Mouse (Mus musculus) heart, postnatal 0 days (tissue): ENCODE data around the gene Gabra5. TPM values are rescaled to one million over a fixed set of nuclear protein-coding genes. Genes with fewer than 3 reads are reported as not detected.

Experiments
- ATAC-seq: fragments of 200-750 bp; cut with Nextera tagmentation; 2 replicates; pipeline ENCODE4 v1.8.0; 2017; ENCODE audit warnings: low read depth, moderate number of reproducible peaks, moderate library complexity; ENCODE audit not compliant: insufficient read depth
- DNase-seq: peaks from one replicate; pipeline ENCODE4 v3.0.0-alpha.2; 2016; ENCODE audit warnings: low spot score
- H3K27ac ChIP-seq: fragments of 300-500 bp; sonication (generic); 2 replicates; pipeline ENCODE4 v1.5.1; 2014; ENCODE audit warnings: low read depth, mild to moderate bottlenecking
- H3K27me3 ChIP-seq: fragments of 300-500 bp; sonication (generic); 2 replicates; pipeline ENCODE4 v1.6.1; 2014; ENCODE audit warnings: low read length, mixed read lengths; ENCODE audit not compliant: control insufficient read depth, insufficient read depth
- H3K36me3 ChIP-seq: fragments of 300-500 bp; sonication (generic); replicated peaks from 2 replicates; pipeline ENCODE4 v1.6.1; 2014; ENCODE audit warnings: low read length, mixed read lengths; ENCODE audit not compliant: control insufficient read depth, insufficient read depth
- H3K4me1 ChIP-seq: fragments of 300-500 bp; sonication (generic); 2 replicates; pipeline ENCODE4 v1.6.1; 2014; ENCODE audit warnings: antibody characterized with exemption; ENCODE audit not compliant: control insufficient read depth, insufficient read depth
- H3K4me2 ChIP-seq: fragments of 300-500 bp; sonication (generic); 2 replicates; pipeline ENCODE4 v1.6.1; 2014; ENCODE audit warnings: low read depth, mild to moderate bottlenecking, low read length, moderate library complexity
- H3K4me3 ChIP-seq: fragments of 300-500 bp; sonication (generic); 2 replicates; pipeline ENCODE4 v1.5.1; 2014; ENCODE audit warnings: low read depth, low read length
- H3K9ac ChIP-seq: fragments of 300-500 bp; sonication (generic); replicated peaks from 2 replicates; pipeline ENCODE4 v1.6.1; 2014; ENCODE audit warnings: low read depth, low read length, mixed read lengths
- H3K9me3 ChIP-seq: fragments of 300-500 bp; sonication (generic); replicated peaks from 2 replicates; pipeline ENCODE4 v1.6.1; 2016; ENCODE audit warnings: low read length; ENCODE audit not compliant: control insufficient read depth
- CTCF ChIP-seq: IDR thresholded peaks from 2 replicates; pipeline ENCODE4 v1.5.1; 2016; ENCODE audit warnings: antibody characterized with exemption, control low read depth, low read depth
- EP300 ChIP-seq: IDR thresholded peaks from 2 replicates; pipeline ENCODE4 v1.6.1; 2016; ENCODE audit warnings: antibody characterized with exemption, low read depth
- WGBS: fragments of 180-500 bp; shearing (Covaris S2); extraction: QIAGEN DNeasy Blood & Tissue Kit; methylation state at CpG from one replicate; pipeline ENCODE4 v1.1.7; 2014; 5-methylcytosine and 5-hydroxymethylcytosine counted together
- polyA plus RNA-seq: library from polyadenylated mRNA; unstranded; fragments of >200 nt; fragmentation: Nextera tagmentation; extraction: Ambion mirVana; gene quantifications from 2 replicates; pipeline ENCODE4 v1.2.1, GENCODE M21; 2015
- total RNA-seq: library from RNA; depleted of rRNA; stranded (reverse); fragments of >200 nt; gene quantifications from 2 replicates; pipeline ENCODE4 v1.2.3, GENCODE M21; 2014; ENCODE audit warnings: low replicate concordance; rRNA removed

Gene Gabra5
- total and polyA plus RNA-seq, 2 experiments from 2014 or later: not detected

DNA sequence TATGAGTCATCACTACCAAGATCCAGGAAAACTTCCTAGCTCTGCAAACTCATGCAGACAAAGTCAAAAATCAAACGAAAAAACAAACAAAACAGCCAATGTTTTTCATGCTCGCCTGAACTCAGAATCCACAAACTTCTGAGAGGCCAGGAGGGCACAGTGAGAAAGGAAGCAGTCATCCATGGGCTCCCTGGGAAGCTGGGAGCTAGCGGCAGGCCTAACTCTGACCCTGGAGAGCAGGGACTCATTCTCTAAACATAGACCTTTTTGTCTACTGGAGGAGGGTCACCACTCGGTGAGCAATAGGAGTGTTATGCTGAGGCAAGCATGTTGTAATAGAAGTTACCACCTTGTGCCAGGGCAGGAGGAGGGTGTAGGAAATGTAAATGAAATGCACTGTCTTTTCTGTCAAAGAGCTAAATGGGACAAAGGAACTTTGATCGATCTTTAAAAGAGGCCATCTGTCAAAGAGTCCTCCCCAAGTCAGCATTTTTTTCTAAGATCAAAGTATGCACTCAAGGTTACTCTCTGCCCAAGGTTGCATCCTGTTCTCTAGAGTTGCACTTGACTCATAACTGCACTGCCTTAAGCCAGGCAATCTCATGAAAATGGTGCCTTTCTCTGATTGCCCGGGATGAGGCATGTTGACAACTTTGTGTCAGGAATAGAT lies 151.9 kb downstream of the Gabra5 start:
- Histone ChIP-seq H3K36me3 (no peaks in the 10 kb centered on the region), H3K9ac (no peak overlapping the region), H3K9me3 (0 out of 2 replicates have a peak, but pooled peaks cover 3% of the 10 kb centered on the region), H3K27ac (no peak overlapping the region), H3K27me3 (no peaks in the 10 kb centered on the region), H3K4me3 (no peak overlapping the region), H3K4me2 (no peak overlapping the region), H3K4me1 (no peaks in the 10 kb centered on the region; the same call in 1 of the 2 replicates)
- DNase-seq (no peak), ATAC-seq (no peak)
- no peak for TF ChIP-seq CTCF
- no peak for TF ChIP-seq EP300
- WGBS: 56% methylated on average over 6 of the region's 6 CpGs

Other genes with a start within 250 kb of the Gabra5 start
- 0.11 and 1.7 TPM in 2 replicates for gene Gabrg3, start 122.9 kb downstream of the Gabra5 start, total RNA-seq
- 0.22 and 0.36 TPM in 2 replicates for gene Gabrg3, start 122.9 kb downstream of the Gabra5 start, polyA plus RNA-seq
- gene Gabrb3, start 90.4 kb downstream of the Gabra5 start, total RNA-seq: 0.04 and 3.6 TPM in 2 replicates
- 0.07 TPM in 2 replicates for gene Gabrb3, start 90.4 kb downstream of the Gabra5 start, polyA plus RNA-seq